ENCODE assay signal across 17 mouse cellular contexts in the genomic region with DNA sequence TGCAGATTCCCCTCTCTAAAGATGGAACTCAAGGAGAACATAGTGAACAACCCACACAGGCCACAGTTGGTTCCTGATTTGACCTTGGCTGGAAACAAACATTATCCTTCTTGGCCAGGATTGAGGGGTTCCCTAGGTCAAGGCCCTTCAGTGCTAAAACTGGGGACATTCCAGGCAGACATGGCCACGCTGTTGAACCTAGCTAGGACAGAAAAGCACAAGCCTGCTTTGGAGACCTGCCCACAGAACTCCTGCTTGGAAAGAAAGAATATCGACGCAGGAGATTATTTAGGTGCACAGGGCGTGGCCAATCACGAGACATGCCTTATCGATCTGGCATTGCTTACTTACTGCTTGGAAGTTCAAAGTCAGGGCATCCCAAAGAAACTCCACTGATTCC.
"Had no signal": no experiment of that assay in that cellular context is flagged by ENCODE, and none has a peak within 500 bp of the region (broad histone marks: within the 10 kb centered on the region; RNA-seq: fewer than 3 reads in every experiment).

No protein-coding gene starts in this region.

- H3K4me2 ChIP-seq: neural tube, embryonic 12.5 days; neural tube, embryonic 13.5 days; neural tube, embryonic 15.5 days; stomach, embryonic 15.5 days had no signal

- H3K9me3 ChIP-seq: neural tube, embryonic 13.5 days; neural tube, embryonic 15.5 days; stomach, embryonic 15.5 days had no signal

- DNase-seq: retina, postnatal 1 day; right cerebral cortex, adult 18-20 months; right cerebral cortex, postnatal 14 days; right cerebral cortex, postnatal 25 days; right cerebral cortex, postnatal 4 days; spleen, adult 18-20 months; thymus, adult 18-20 months; thymus, adult 2 months; thymus, postnatal 14 days; thymus, postnatal 25 days; thymus, postnatal 36 days; thymus, postnatal 4 days had no signal

- H3K9ac ChIP-seq: neural tube, embryonic 12.5 days; neural tube, embryonic 13.5 days; neural tube, embryonic 15.5 days; stomach, embryonic 15.5 days had no signal

- H3K4me3 ChIP-seq: neural tube, embryonic 12.5 days; neural tube, embryonic 13.5 days; neural tube, embryonic 15.5 days; stomach, embryonic 15.5 days had no signal

- H3K36me3 ChIP-seq: neural tube, embryonic 12.5 days; neural tube, embryonic 13.5 days; neural tube, embryonic 15.5 days; stomach, embryonic 15.5 days had no signal

- H3K27ac ChIP-seq: neural tube, embryonic 12.5 days; neural tube, embryonic 13.5 days; neural tube, embryonic 15.5 days; stomach, embryonic 15.5 days; stomach, postnatal 0 days had no signal

- H3K27me3 ChIP-seq: neural tube, embryonic 12.5 days; neural tube, embryonic 13.5 days; neural tube, embryonic 15.5 days; stomach, embryonic 15.5 days had no signal
